15 mouse cellular contexts compared by ENCODE assay signal in genomic region chrX:70328530-70329143, GRCm38 (mm10). TPM values are rescaled to one million over a fixed set of nuclear protein-coding genes. Genes with fewer than 3 reads are reported as not detected.
A peak's percentile ranks its signal among the peaks of the same experiment; 100 is the strongest.
DNase-seq lines count a peak whose midpoint lies in the region; ATAC-seq lines count a peak whose summit lies in the region.
"Had no signal": no experiment of that assay in that cellular context is flagged by ENCODE, and none has a peak within 500 bp of the region (broad histone marks: within the 10 kb centered on the region; RNA-seq: fewer than 3 reads in every experiment).

No protein-coding gene starts in this region.

- peak; percentile 10 for DNase-seq in right cerebral cortex, postnatal 4 days
- no peak for DNase-seq in right cerebral cortex, adult 2 months (ENCODE audit: low spot score in 2 of 2)
- DNase-seq in layer of hippocampus, adult 9-11 months = peak; percentile 56
- no peak for DNase-seq in lung, postnatal 25 days (ENCODE audit: low spot score)
- no peak for DNase-seq in ovary, postnatal 10 days (ENCODE audit: low spot score)
- DNase-seq: adrenal gland, postnatal 36 days; cerebellum, adult 11 months; gastrocnemius, postnatal 14 days; lung, postnatal 10 days; thymus, postnatal 14 days had no signal

- H3K27ac ChIP-seq in hindbrain, embryonic 16.5 days (ENCODE audit: low read depth, low read length) = no peak overlapping the region
- H3K27ac ChIP-seq in hindbrain, embryonic 12.5 days = no peak overlapping the region
- H3K27ac ChIP-seq: embryonic facial prominence, embryonic 12.5 days; liver, embryonic 15.5 days had no signal

- no peaks in the 10 kb centered on the region for H3K4me1 ChIP-seq in hindbrain, embryonic 16.5 days (ENCODE audit: control insufficient read depth, insufficient read depth, low read depth, low read length)
- H3K4me1 ChIP-seq in hindbrain, embryonic 12.5 days = no peaks in the 10 kb centered on the region
- H3K4me1 ChIP-seq: embryonic facial prominence, embryonic 12.5 days; liver, embryonic 15.5 days had no signal

- H3K4me2 ChIP-seq in hindbrain, embryonic 16.5 days (ENCODE audit: low read length) = no peak overlapping the region
- H3K4me2 ChIP-seq in hindbrain, embryonic 12.5 days (replicated peaks) = no peak overlapping the region
- H3K4me2 ChIP-seq: embryonic facial prominence, embryonic 12.5 days; liver, embryonic 15.5 days had no signal

- peak; percentile 63; the same call in 1 of the 2 replicates for ATAC-seq in hindbrain, embryonic 16.5 days
- ATAC-seq in hindbrain, embryonic 12.5 days (ENCODE audit: low FRiP score) = no peak
- ATAC-seq: inflammation-experienced regulatory T-cells, adult 6 months had no signal

- no peaks in the 10 kb centered on the region for H3K27me3 ChIP-seq in hindbrain, embryonic 16.5 days (replicated peaks; ENCODE audit: control insufficient read depth, insufficient read depth, low read length)
- no peaks in the 10 kb centered on the region for H3K27me3 ChIP-seq in hindbrain, embryonic 12.5 days
- H3K27me3 ChIP-seq: embryonic facial prominence, embryonic 12.5 days; liver, embryonic 15.5 days had no signal

- no peaks in the 10 kb centered on the region for H3K36me3 ChIP-seq in hindbrain, embryonic 16.5 days (ENCODE audit: control insufficient read depth, insufficient read depth, low read length)
- H3K36me3 ChIP-seq in hindbrain, embryonic 12.5 days = no peaks in the 10 kb centered on the region
- H3K36me3 ChIP-seq: embryonic facial prominence, embryonic 12.5 days; liver, embryonic 15.5 days had no signal

- no peaks in the 10 kb centered on the region for H3K9me3 ChIP-seq in hindbrain, embryonic 16.5 days (ENCODE audit: control insufficient read depth, low read length)
- H3K9me3 ChIP-seq in hindbrain, embryonic 12.5 days (replicated peaks) = no peaks in the 10 kb centered on the region
- H3K9me3 ChIP-seq: embryonic facial prominence, embryonic 12.5 days; liver, embryonic 15.5 days had no signal

- H3K9ac ChIP-seq in hindbrain, embryonic 16.5 days (ENCODE audit: low read depth, low read length) = no peak overlapping the region
- no peak overlapping the region for H3K9ac ChIP-seq in hindbrain, embryonic 12.5 days
- H3K9ac ChIP-seq: embryonic facial prominence, embryonic 12.5 days; liver, embryonic 15.5 days had no signal

- 49% methylated on average over 2 of the region's 2 CpGs for WGBS in hindbrain, embryonic 16.5 days
- 74% methylated on average over 2 of the region's 2 CpGs for WGBS in hindbrain, embryonic 12.5 days

- H3K4me3 ChIP-seq in hindbrain, embryonic 16.5 days (ENCODE audit: low read length) = no peak overlapping the region
- H3K4me3 ChIP-seq in hindbrain, embryonic 12.5 days = no peak overlapping the region
- H3K4me3 ChIP-seq: embryonic facial prominence, embryonic 12.5 days; liver, embryonic 15.5 days had no signal

RNA-seq across cellular contexts. Expression of gene Ids, which starts 36.2 kb away (rescaled TPM):
- polyA plus RNA-seq in hindbrain, embryonic 16.5 days (2015; fragmentation: Nextera tagmentation; extraction: Ambion mirVana) = 14.5 and 17.7 TPM in 2 replicates
- 6.2 and 7.9 TPM in 2 replicates for polyA plus RNA-seq in hindbrain, embryonic 12.5 days (2016; fragmentation: Nextera tagmentation; extraction: Ambion mirVana)

RNA-seq across cellular contexts. Expression of gene 1110012L19Rik, which starts 57.0 kb away (rescaled TPM):
- polyA plus RNA-seq in hindbrain, embryonic 16.5 days (2015; fragmentation: Nextera tagmentation; extraction: Ambion mirVana) = 38.6 and 45.1 TPM in 2 replicates
- 29.5 and 30.4 TPM in 2 replicates for polyA plus RNA-seq in hindbrain, embryonic 12.5 days (2016; fragmentation: Nextera tagmentation; extraction: Ambion mirVana)

Comparison
In these comparisons a context has a peak if more than half of its experiments do, and no peak if none do; other contexts are left out.
1. DNase-seq: peak in right cerebral cortex, postnatal 4 days (single experiment) and layer of hippocampus, adult 9-11 months (single experiment); none in right cerebral cortex, adult 2 months (0 of 2), lung, postnatal 25 days (single experiment) and ovary, postnatal 10 days (single experiment).